Mouse (Mus musculus) midbrain, postnatal 0 days (tissue): ENCODE results near the gene Igsf9. TPM values are rescaled to one million over a fixed set of nuclear protein-coding genes. Genes with fewer than 3 reads are reported as not detected.

Experiments used
- ATAC-seq: fragments of 200-750 bp; cut with Nextera tagmentation; 2 replicates; pipeline ENCODE4 v1.8.0; 2017; ENCODE audit warnings: moderate number of reproducible peaks, mild to moderate bottlenecking, moderate TSS enrichment, moderate library complexity; ENCODE audit not compliant: low FRiP score
- DNase-seq: peaks from one replicate; pipeline ENCODE4 v3.0.0-alpha.2; 2015; ENCODE audit warnings: low spot score
- H3K27ac ChIP-seq: fragments of 300-500 bp; sonication (generic); 2 replicates; pipeline ENCODE4 v1.5.1; 2014; ENCODE audit warnings: low read depth, mild to moderate bottlenecking, low read length, mixed read lengths
- H3K27me3 ChIP-seq: fragments of 300-500 bp; sonication (generic); 2 replicates; pipeline ENCODE4 v1.6.1; 2014; ENCODE audit warnings: low read length, control low read depth, mixed read lengths; ENCODE audit not compliant: insufficient read depth
- H3K36me3 ChIP-seq: fragments of 300-500 bp; sonication (generic); 2 replicates; pipeline ENCODE4 v1.6.1; 2014; ENCODE audit warnings: low read length, control low read depth, mixed read lengths; ENCODE audit not compliant: insufficient read depth
- H3K4me1 ChIP-seq: fragments of 300-500 bp; sonication (generic); 2 replicates; pipeline ENCODE4 v1.6.1; 2014; ENCODE audit warnings: mild to moderate bottlenecking, control low read depth, antibody characterized with exemption, low read length, mixed read lengths; ENCODE audit not compliant: insufficient read depth
- H3K4me2 ChIP-seq: fragments of 300-500 bp; sonication (generic); 2 replicates; pipeline ENCODE4 v1.6.1; 2014; ENCODE audit warnings: low read depth, mild to moderate bottlenecking, low read length, mixed read lengths; ENCODE audit not compliant: poor library complexity, severe bottlenecking
- H3K4me3 ChIP-seq: fragments of 300-500 bp; sonication (generic); 2 replicates; pipeline ENCODE4 v1.5.1; 2014; ENCODE audit warnings: low read depth, mild to moderate bottlenecking, low read length, moderate library complexity
- H3K9ac ChIP-seq: fragments of 300-500 bp; sonication (generic); replicated peaks from 2 replicates; pipeline ENCODE4 v1.6.1; 2014; ENCODE audit warnings: mild to moderate bottlenecking, low read length, moderate library complexity, mixed read lengths; ENCODE audit not compliant: poor library complexity, severe bottlenecking
- H3K9me3 ChIP-seq: fragments of 300-500 bp; sonication (generic); 2 replicates; pipeline ENCODE4 v1.6.1; 2016; ENCODE audit warnings: low read length, control low read depth
- CTCF ChIP-seq: IDR thresholded peaks from 2 replicates; pipeline ENCODE4 v1.5.1; 2016; ENCODE audit warnings: antibody characterized with exemption, mild to moderate bottlenecking
- WGBS: fragments of 180-500 bp; shearing (Covaris S2); extraction: QIAGEN DNeasy Blood & Tissue Kit; methylation state at CpG from one replicate; pipeline ENCODE4 v1.1.7; 2014; 5-methylcytosine and 5-hydroxymethylcytosine counted together
- polyA plus RNA-seq: library from polyadenylated mRNA; unstranded; fragments of >200 nt; fragmentation: Nextera tagmentation; extraction: Ambion mirVana; gene quantifications from 2 replicates; pipeline ENCODE4 v1.2.1, GENCODE M21; 2015
- total RNA-seq: library from RNA; depleted of rRNA; stranded (reverse); fragments of >200 nt; gene quantifications from 2 replicates; pipeline ENCODE4 v1.2.3, GENCODE M21; 2014

Gene Igsf9
- total and polyA plus RNA-seq, 2 experiments from 2014 or later = 29.0 to 40.6 TPM

DNA sequence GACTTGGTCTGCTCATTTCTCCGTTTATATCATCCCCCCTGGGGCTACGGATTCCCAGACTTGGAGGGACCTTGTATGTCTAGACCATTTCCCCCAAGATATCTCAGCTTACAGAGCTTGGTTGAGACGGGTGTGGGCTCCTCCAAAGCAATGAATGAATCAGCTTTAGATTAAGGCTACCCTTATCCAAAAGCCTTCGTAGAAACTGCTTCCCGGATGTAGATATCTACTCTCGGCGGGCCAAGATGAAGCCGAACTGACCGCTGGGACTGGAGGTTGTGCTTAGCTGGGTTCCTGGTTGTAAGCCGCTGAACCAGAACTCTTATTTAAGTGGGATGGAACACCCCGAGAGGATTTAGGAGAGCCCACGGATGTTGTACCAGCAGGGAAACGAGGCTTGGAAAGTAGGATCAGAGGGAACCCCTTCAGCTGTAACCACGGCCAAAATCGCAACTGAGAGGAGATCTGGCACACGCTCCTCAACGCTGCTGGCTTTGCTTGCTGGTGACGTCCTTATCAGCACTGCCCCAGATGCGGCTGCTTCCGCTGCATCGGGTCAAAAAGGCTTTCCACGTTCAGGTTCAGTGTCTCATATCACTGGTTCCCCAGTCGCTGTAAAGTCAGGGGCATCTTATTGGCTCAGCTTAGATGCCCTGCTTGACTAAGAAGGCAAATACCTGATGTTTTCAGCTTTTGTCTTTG is 44.9 kb downstream of the Igsf9 start:
- no peaks in the 10 kb centered on the region for H3K9me3 ChIP-seq

DNA sequence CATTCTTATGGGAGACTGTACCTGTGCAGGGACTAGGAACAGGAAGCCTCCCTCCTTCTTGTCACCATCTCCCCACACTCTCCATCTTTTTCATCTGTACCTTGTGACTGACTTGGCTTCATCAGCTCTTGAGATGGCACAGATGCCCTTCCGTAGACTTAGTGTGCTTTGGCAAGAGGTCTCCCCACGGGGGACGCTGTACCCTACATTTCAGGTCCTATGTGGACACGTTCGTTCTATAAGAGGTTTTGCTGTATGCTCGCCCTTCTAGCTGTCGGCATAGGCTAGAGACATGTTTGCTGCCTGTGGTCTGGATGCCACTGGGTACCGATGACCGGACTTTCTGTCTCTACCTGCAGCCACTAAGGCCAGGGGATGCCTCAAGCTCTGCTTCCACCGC is 45.8 kb downstream of the Igsf9 start:
- H3K9me3 ChIP-seq = no peaks in the 10 kb centered on the region
- H3K27ac ChIP-seq = no peak overlapping the region
- no peak overlapping the region for H3K9ac ChIP-seq
- TF ChIP-seq CTCF = no peak
- no peak overlapping the region for H3K4me3 ChIP-seq
- WGBS = 95% methylated on average over 10 of the region's 10 CpGs
- H3K4me2 ChIP-seq = no peak overlapping the region
- H3K4me1 ChIP-seq = no peaks in the 10 kb centered on the region
- no peak for DNase-seq
- H3K27me3 ChIP-seq = no peaks in the 10 kb centered on the region
- no peak for ATAC-seq
- H3K36me3 ChIP-seq = no peaks in the 10 kb centered on the region

More for the DNA sequence above, 44.9 kb downstream of the Igsf9 start:
- Histone ChIP-seq H3K4me3 (no peak overlapping the region), H3K9ac (no peak overlapping the region), H3K4me2 (no peak overlapping the region), H3K27ac (no peak overlapping the region), H3K27me3 (no peaks in the 10 kb centered on the region), H3K4me1 (no peaks in the 10 kb centered on the region), H3K36me3 (no peaks in the 10 kb centered on the region)
- 64% methylated on average over 23 of the region's 23 CpGs for WGBS
- no peak for DNase-seq
- TF ChIP-seq CTCF = no peak
- ATAC-seq = no peak

DNA sequence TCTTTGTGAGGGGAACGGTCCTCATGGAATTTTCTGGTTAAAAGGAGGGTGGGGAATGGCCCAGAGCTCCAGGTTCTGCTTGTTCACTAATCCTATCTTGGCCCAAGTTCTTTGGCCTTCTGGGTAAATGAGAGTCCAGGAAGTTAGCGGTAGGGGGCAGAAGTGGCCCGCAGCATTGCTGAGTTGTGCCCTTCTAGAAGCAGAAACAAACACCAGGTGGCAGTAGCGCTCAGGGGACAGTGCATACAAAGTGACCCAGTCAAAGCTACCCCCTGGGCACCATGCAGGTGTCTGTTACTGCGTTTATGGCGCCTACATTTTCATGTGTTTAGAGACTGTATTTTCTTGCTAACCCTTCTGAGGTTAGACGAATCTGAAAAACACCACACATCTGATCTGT is 47.1 kb downstream of the Igsf9 start:
- WGBS = 7% methylated on average over 7 of the region's 7 CpGs
- peak; percentile 96 for TF ChIP-seq CTCF

DNA sequence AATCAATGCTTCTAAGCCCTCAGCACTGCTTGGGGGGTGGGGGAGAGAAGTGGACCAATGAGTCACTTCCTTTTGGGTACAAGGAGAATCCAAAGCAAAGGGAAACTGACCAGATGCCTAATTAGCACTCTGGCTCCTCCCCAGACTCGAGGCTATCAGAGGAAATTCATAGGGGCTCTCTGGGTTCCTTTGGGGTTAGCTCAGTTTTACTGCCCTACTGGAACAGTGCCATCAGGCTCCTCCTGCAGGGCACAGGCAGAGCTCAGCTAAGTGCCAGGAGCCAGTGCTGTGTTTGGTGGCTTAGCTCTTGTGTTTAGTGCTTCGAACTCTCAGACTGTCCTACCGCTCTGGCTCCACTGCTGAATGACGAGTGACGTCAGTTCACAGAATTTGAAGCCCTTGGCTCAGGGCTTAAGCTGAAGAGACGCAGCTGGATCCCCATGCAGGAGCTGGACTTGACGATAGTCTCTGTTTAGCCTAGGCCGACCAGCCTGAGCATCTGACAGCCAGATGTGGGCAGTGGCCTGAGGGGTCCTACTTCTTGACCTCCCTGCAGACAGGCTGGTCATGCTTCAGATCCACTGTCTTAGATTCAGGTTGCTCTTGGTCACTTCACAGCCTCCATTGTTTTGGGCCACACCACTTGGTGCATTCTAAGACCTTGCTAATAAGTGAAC is 49.1 kb downstream of the Igsf9 start:
- Histone ChIP-seq H3K4me2 (no peak overlapping the region), H3K27me3 (no peaks in the 10 kb centered on the region), H3K9ac (no peak overlapping the region), H3K9me3 (no peaks in the 10 kb centered on the region), H3K36me3 (no peaks in the 10 kb centered on the region), H3K4me3 (no peak overlapping the region), H3K27ac (no peak overlapping the region), H3K4me1 (no peaks in the 10 kb centered on the region)
- WGBS = 43% methylated on average over 8 of the region's 8 CpGs
- DNase-seq (no peak), ATAC-seq (no peak)
- TF ChIP-seq CTCF = no peak

More for the DNA sequence above, 47.1 kb downstream of the Igsf9 start:
- Histone ChIP-seq H3K9ac (no peak overlapping the region), H3K4me1 (no peaks in the 10 kb centered on the region), H3K36me3 (no peaks in the 10 kb centered on the region), H3K27ac (no peak overlapping the region), H3K27me3 (no peaks in the 10 kb centered on the region), H3K4me2 (no peak overlapping the region), H3K9me3 (no peaks in the 10 kb centered on the region), H3K4me3 (no peak overlapping the region)
- peak; percentile 59 for ATAC-seq
- DNase-seq = peak; percentile 90

DNA sequence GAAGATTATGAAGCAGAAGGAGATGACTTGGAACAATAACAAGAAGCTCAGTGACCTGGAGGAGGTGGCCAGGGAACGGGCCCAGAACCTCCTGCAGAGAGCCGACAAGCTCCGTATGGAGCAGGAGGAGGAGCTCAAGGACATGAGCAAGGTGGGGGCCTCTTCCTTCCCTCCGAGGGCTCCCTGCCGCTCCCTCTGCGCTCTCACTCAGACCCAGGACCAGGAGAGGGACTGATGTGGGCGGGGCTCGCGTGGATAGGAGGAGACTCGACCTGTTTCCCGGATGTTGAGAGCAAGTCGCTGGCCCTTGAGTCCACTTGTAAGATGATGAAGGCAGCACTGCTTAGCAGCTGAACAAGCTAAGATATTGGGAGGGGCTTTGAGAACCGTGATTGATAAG is 51.0 kb downstream of the Igsf9 start:
- Histone ChIP-seq H3K9ac (no peak overlapping the region), H3K4me2 (peak overlapping the region; percentile 40), H3K4me3 (peak overlapping the region; percentile 17; the same call in 1 of the 2 replicates), H3K27me3 (no peaks in the 10 kb centered on the region), H3K4me1 (no peaks in the 10 kb centered on the region), H3K27ac (no peak overlapping the region), H3K9me3 (no peaks in the 10 kb centered on the region), H3K36me3 (no peaks in the 10 kb centered on the region)
- TF ChIP-seq CTCF = no peak
- 3% methylated on average over 12 of the region's 13 CpGs for WGBS
- DNase-seq = peak; percentile 39
- peak; percentile 61 for ATAC-seq

DNA sequence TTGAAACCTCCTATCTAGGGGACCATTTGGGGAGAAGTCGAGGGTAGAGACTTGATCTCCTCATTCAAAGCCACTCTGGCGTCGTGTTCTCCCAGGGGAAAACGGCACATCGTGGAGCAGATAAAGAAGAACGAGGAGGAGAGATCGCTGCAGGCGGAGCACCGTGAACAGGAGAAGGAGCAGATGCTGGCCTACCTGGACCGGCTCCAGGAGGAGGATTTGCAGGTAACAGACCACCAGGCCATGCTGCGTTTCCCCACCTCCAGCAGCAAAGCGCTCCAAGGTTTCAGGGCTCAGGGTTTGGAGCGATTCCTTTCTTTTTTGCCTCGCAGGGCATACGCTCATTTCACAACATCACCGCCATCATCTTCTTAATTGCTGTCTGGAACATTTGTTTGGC is 53.5 kb downstream of the Igsf9 start:
- H3K4me1 ChIP-seq = peaks cover 2% of the 10 kb centered on the region; the same call in 1 of the 2 replicates
- ATAC-seq = no peak
- WGBS = 83% methylated on average over 16 of the region's 16 CpGs
- H3K4me3 ChIP-seq = no peak overlapping the region
- H3K36me3 ChIP-seq = no peaks in the 10 kb centered on the region
- H3K4me2 ChIP-seq = no peak overlapping the region
- no peak for DNase-seq
- H3K27ac ChIP-seq = no peak overlapping the region
- no peak overlapping the region for H3K9ac ChIP-seq
- no peak for TF ChIP-seq CTCF
- H3K27me3 ChIP-seq = no peaks in the 10 kb centered on the region
- no peaks in the 10 kb centered on the region for H3K9me3 ChIP-seq
